Mouse (Mus musculus) heart, embryonic 14.5 days (tissue): ENCODE measurements around the gene Tmem246. TPM values are rescaled to one million over a fixed set of nuclear protein-coding genes. Genes with fewer than 3 reads are reported as not detected.

Experiments used
- ATAC-seq: fragments of 200-750 bp; cut with Nextera tagmentation; 2 replicates; pipeline ENCODE4 v1.8.0; 2017; ENCODE audit warnings: low read depth, moderate TSS enrichment; ENCODE audit not compliant: insufficient number of reproducible peaks, insufficient read depth, low FRiP score
- H3K27ac ChIP-seq, 2 experiments: fragments of 200-500 bp in 1 of 2; fragments of 300-500 bp in 1 of 2; sonication (generic) in 1 of 2; replicated peaks in 1 of 2; 2 replicates each; pipeline ENCODE4 v1.5.1; 2012 to 2014; ENCODE audit warnings: low read depth in 2 of 2, low read length in 2 of 2, control low read depth in 1 of 2, mild to moderate bottlenecking in 1 of 2, mixed read lengths in 1 of 2; ENCODE audit not compliant: control insufficient read depth in 1 of 2, insufficient read depth in 1 of 2
- H3K27me3 ChIP-seq: fragments of 300-500 bp; sonication (generic); 2 replicates; pipeline ENCODE4 v1.6.1; 2014; ENCODE audit warnings: mild to moderate bottlenecking, low read length, control low read depth; ENCODE audit not compliant: control insufficient read depth, insufficient read depth
- H3K36me3 ChIP-seq: fragments of 300-500 bp; sonication (generic); 2 replicates; pipeline ENCODE4 v1.6.1; 2014; ENCODE audit warnings: mild to moderate bottlenecking, control low read depth, low read length, mixed read lengths; ENCODE audit not compliant: control insufficient read depth, insufficient read depth
- H3K4me1 ChIP-seq, 2 experiments: fragments of 200-500 bp in 1 of 2; fragments of 300-500 bp in 1 of 2; sonication (generic) in 1 of 2; 2 replicates each; pipeline ENCODE4 v1.6.1; 2012 to 2014; ENCODE audit warnings: low read length in 2 of 2, control low read depth in 1 of 2, mixed read lengths in 1 of 2; ENCODE audit not compliant: control insufficient read depth in 2 of 2, insufficient read depth in 2 of 2
- H3K4me2 ChIP-seq: fragments of 300-500 bp; sonication (generic); 2 replicates; pipeline ENCODE4 v1.6.1; 2014; ENCODE audit warnings: mild to moderate bottlenecking, low read length
- H3K4me3 ChIP-seq, 2 experiments: fragments of 200-500 bp in 1 of 2; fragments of 300-500 bp in 1 of 2; sonication (generic) in 1 of 2; 2 replicates each; pipeline ENCODE4 v1.5.1; 2012 to 2014; ENCODE audit warnings: low read length in 2 of 2, mild to moderate bottlenecking in 2 of 2, control low read depth in 1 of 2, low read depth in 1 of 2, moderate library complexity in 1 of 2; ENCODE audit not compliant: control insufficient read depth in 1 of 2, insufficient read depth in 1 of 2
- H3K9ac ChIP-seq: fragments of 300-500 bp; sonication (generic); 2 replicates; pipeline ENCODE4 v1.6.1; 2014; ENCODE audit warnings: mild to moderate bottlenecking, low read length
- H3K9me3 ChIP-seq: fragments of 300-500 bp; sonication (generic); 2 replicates; pipeline ENCODE4 v1.6.1; 2016; ENCODE audit warnings: low read length, control low read depth; ENCODE audit not compliant: control insufficient read depth
- WGBS: fragments of 180-500 bp; shearing (Covaris S2); extraction: QIAGEN DNeasy Blood & Tissue Kit; methylation state at CpG from one replicate; pipeline ENCODE4 v1.1.7; 2014; 5-methylcytosine and 5-hydroxymethylcytosine counted together
- polyA plus RNA-seq: library from polyadenylated mRNA; unstranded; fragments of >200 nt; fragmentation: Nextera tagmentation; extraction: Ambion mirVana; gene quantifications from 2 replicates; pipeline ENCODE4 v1.2.1, GENCODE M21; 2014

Gene Tmem246
- polyA plus RNA-seq, 1 experiment from 2014 or later = 55.4 TPM

GRCm38 (mm10) chr4:49535036-49535435 lies 62.6 kb downstream of the Tmem246 start:
- H3K36me3 ChIP-seq = peaks cover 19% of the 10 kb centered on the region
- H3K27me3 ChIP-seq = no peaks in the 10 kb centered on the region
- ATAC-seq = no peak
- no peak overlapping the region for H3K9ac ChIP-seq
- H3K4me1 ChIP-seq = peaks cover 0 to 7% of the 10 kb centered on the region in 2 experiments; a peak in 1 of 4 replicates
- H3K27ac ChIP-seq = no peak overlapping the region
- H3K4me2 ChIP-seq = no peak overlapping the region
- 85% methylated on average over 3 of the region's 3 CpGs for WGBS
- peaks cover 9% of the 10 kb centered on the region for H3K9me3 ChIP-seq
- no peak overlapping the region for H3K4me3 ChIP-seq

Other genes starting within 250 kb of the Tmem246 start
- gene Acnat2, start 189.7 kb downstream of the Tmem246 start, polyA plus RNA-seq = not detected in 2 replicates
- not detected in 2 replicates for gene Acnat1, start 124.0 kb downstream of the Tmem246 start, polyA plus RNA-seq
- 0.16 TPM in 1 of 2 replicates, not detected in the other for gene Baat, start 91.3 kb downstream of the Tmem246 start, polyA plus RNA-seq
- gene Mrpl50, start 76.8 kb downstream of the Tmem246 start, polyA plus RNA-seq = 63.6 and 63.7 TPM in 2 replicates
- gene Zfp189, start 76.7 kb downstream of the Tmem246 start, polyA plus RNA-seq = 7.2 and 8.3 TPM in 2 replicates
- gene Aldob, start 48.3 kb downstream of the Tmem246 start, polyA plus RNA-seq = 0.13 and 0.19 TPM in 2 replicates
- 30.9 and 33.3 TPM in 2 replicates for gene Rnf20, start 34.1 kb upstream of the Tmem246 start, polyA plus RNA-seq
- 0.07 TPM in 1 of 2 replicates, not detected in the other for gene Ppp3r2, start 84.1 kb upstream of the Tmem246 start, polyA plus RNA-seq
- 0.46 and 0.62 TPM in 2 replicates for gene Grin3a, start 247.9 kb upstream of the Tmem246 start, polyA plus RNA-seq